Mouse (Mus musculus): ENCODE results near the gene Fam189a1. TPM values are rescaled to one million over a fixed set of nuclear protein-coding genes. Genes with fewer than 3 reads are reported as not detected.

The Fam189a1 gene
- polyA plus RNA-seq, 2 experiments: 0.02 TPM; not detected in 1

DNA sequence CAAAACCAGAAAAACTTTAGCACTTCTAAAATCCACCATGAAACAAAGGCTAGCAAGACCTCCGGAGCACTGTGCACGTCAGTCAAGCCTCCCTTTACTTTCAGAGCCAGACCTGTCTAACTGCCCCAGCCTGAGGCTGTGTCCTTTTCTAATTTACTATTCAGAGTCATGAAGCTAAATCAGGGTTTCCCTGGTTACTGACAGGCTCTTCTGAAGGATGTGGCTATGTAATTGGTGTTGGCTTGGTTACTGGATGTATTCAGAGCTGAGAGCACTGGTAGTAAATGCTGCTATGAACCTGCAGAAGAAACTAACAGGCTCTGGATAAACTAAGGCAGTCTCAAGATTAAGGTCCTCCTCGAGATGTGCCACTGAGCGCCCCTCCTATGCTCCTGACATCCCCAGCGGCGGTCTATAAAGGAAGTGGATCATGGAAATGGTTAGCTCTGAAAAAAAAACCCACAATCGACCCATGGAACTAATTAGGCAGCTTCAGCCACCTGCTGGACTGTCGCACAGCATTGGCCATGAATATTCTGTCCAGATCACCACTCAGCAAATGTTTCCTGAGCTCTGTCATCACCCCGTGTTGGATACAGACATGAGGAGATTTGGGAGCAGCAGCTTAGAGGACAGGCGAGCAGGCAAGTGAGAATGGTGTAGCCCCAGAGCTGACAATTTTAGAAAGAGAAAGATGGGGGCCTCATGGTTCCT lies 315.3 kb downstream of the Fam189a1 start:
- no peak overlapping the region for H3K4me2 ChIP-seq (ENCODE audit: low read depth)
- no peak overlapping the region for H3K4me3 ChIP-seq (ENCODE audit: insufficient read depth in 1 of 2, low read depth in 2 of 2, low read length in 2 of 2)
- H3K4me1 ChIP-seq (replicated peaks; ENCODE audit: control insufficient read depth in 2 of 2, insufficient read depth in 2 of 2, low read length in 1 of 2): no peaks in the 10 kb centered on the region
- WGBS (ENCODE audit: insufficient replicate concordance): 51% methylated on average over 10 of the region's 10 CpGs
- no peaks in the 10 kb centered on the region for H3K36me3 ChIP-seq (replicated peaks; ENCODE audit: control insufficient read depth, insufficient read depth, low read depth)
- H3K27me3 ChIP-seq (ENCODE audit: control insufficient read depth, insufficient read depth, low read length): no peaks in the 10 kb centered on the region
- DNase-seq (ENCODE audit: low read depth in 3 of 3, low spot score in 3 of 3) (no peak), ATAC-seq (ENCODE audit: insufficient read depth) (no peak)
- TF ChIP-seq EP300 (IDR thresholded peaks at IDR 0.05; ENCODE audit: low read depth): no peak
- TF ChIP-seq CTCF (IDR thresholded peaks at IDR 0.05; ENCODE audit: low read depth): no peak
- H3K9me3 ChIP-seq (ENCODE audit: control insufficient read depth, low read length): no peaks in the 10 kb centered on the region
- no peak overlapping the region for H3K9ac ChIP-seq (replicated peaks)
- H3K27ac ChIP-seq: no peak overlapping the region

DNA sequence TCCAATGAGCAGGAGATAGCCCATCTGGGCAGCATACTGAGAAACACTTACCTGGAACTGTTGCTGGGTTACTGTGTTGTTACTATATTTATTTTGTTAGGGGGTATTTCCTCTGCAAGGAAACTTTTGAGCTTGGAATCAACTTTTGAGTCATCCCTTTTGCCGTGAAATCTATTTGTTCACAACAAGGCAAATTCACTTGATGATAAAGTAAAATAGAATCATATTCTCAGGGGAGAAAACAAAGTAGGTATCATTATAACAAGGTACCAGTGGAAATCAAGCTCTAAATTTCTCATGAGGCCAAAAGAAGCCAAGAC lies 315.8 kb downstream of the Fam189a1 start:
- Histone ChIP-seq H3K27ac (no peak overlapping the region), H3K4me2 (ENCODE audit: low read depth) (no peak overlapping the region), H3K9ac (replicated peaks) (no peak overlapping the region), H3K27me3 (ENCODE audit: control insufficient read depth, insufficient read depth, low read length) (no peaks in the 10 kb centered on the region), H3K9me3 (ENCODE audit: control insufficient read depth, low read length) (no peaks in the 10 kb centered on the region), H3K36me3 (replicated peaks; ENCODE audit: control insufficient read depth, insufficient read depth, low read depth) (no peaks in the 10 kb centered on the region), H3K4me1 (replicated peaks; ENCODE audit: control insufficient read depth in 2 of 2, insufficient read depth in 2 of 2, low read length in 1 of 2) (no peaks in the 10 kb centered on the region), H3K4me3 (ENCODE audit: insufficient read depth in 1 of 2, low read depth in 2 of 2, low read length in 2 of 2) (no peak overlapping the region)
- WGBS (ENCODE audit: insufficient replicate concordance): 53% methylated on average over 1 of the region's 1 CpGs
- no peak for ATAC-seq (ENCODE audit: insufficient read depth)
- DNase-seq (ENCODE audit: low read depth in 3 of 3, low spot score in 3 of 3): no peak
- TF ChIP-seq EP300 (IDR thresholded peaks at IDR 0.05; ENCODE audit: low read depth) (no peak), CTCF (IDR thresholded peaks at IDR 0.05; ENCODE audit: low read depth) (no peak)

DNA sequence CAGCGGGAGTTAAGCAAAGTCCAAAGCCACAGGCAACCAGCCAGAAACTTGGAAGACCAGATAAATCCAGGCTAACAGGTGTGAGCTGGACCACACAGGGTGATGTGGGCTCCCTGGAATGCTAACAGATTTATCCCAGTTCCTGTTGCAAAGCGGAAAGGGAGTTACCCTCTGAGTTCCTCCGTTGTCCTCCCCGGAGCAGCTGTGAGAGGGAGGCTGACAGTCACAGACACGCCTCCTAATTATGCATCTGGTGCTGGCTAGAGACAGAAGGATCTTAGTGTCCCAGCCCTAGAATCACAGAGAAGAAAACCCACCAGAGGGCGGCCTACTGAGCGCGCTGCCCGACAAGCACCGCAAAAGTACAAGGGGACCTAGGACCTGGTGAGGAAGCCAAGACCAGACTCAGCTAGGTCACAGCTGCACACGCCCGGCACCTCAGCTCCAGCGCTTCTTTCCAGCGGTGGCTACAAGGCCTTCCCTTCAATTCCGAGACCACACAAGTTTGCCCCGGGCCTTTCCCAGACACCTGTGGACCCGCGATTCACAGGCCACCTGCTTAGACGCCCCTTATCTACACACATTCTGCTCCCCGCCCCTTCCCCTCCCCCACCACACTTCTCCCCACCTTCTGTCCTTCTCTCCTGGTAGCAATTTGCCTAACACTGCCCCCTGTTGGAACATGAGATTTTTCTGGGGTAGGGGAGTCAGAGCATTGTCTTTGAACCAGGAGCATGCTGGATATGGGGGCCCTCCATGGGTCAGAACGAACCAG lies 316.4 kb downstream of the Fam189a1 start:
- ATAC-seq (ENCODE audit: insufficient read depth) (no peak), DNase-seq (ENCODE audit: low read depth in 3 of 3, low spot score in 3 of 3) (no peak)
- peak; percentile 28 for TF ChIP-seq CTCF (IDR thresholded peaks at IDR 0.05; ENCODE audit: low read depth)
- TF ChIP-seq EP300 (IDR thresholded peaks at IDR 0.05; ENCODE audit: low read depth): no peak
- WGBS (ENCODE audit: insufficient replicate concordance): 4% methylated on average over 21 of the region's 21 CpGs
- H3K4me1 ChIP-seq (replicated peaks; ENCODE audit: control insufficient read depth in 2 of 2, insufficient read depth in 2 of 2, low read length in 1 of 2): no peaks in the 10 kb centered on the region
- H3K27ac ChIP-seq: no peak overlapping the region
- no peaks in the 10 kb centered on the region for H3K36me3 ChIP-seq (replicated peaks; ENCODE audit: control insufficient read depth, insufficient read depth, low read depth)
- no peaks in the 10 kb centered on the region for H3K9me3 ChIP-seq (ENCODE audit: control insufficient read depth, low read length)
- no peak overlapping the region for H3K4me3 ChIP-seq (ENCODE audit: insufficient read depth in 1 of 2, low read depth in 2 of 2, low read length in 2 of 2)
- H3K9ac ChIP-seq (replicated peaks): no peak overlapping the region
- no peaks in the 10 kb centered on the region for H3K27me3 ChIP-seq (ENCODE audit: control insufficient read depth, insufficient read depth, low read length)
- H3K4me2 ChIP-seq (ENCODE audit: low read depth): peak overlapping the region; percentile 24; the same call in 1 of the 2 replicates

DNA sequence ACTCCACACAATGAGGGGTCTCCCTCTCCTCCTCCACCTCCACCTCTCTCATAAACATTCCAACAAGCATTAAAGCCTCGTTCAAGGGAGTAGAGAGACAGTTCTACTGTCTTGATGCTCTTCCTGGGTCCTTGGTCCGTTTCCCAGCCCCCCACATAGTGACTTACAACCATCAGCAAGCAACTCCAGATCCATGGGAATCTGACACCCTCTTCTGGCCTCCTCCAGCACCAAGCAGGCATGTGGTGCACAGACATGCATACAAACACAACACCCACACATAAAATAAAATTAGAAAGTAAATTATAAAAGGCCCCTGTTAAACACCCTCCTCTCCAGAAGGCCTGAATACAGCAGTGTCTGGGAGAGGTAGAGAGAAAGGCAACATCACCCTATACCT lies 317.1 kb downstream of the Fam189a1 start:
- ATAC-seq (ENCODE audit: insufficient read depth) (no peak), DNase-seq (ENCODE audit: low read depth in 3 of 3, low spot score in 3 of 3) (no peak)
- Histone ChIP-seq H3K27me3 (ENCODE audit: control insufficient read depth, insufficient read depth, low read length) (no peaks in the 10 kb centered on the region), H3K4me2 (ENCODE audit: low read depth) (no peak overlapping the region), H3K4me3 (ENCODE audit: insufficient read depth in 1 of 2, low read depth in 2 of 2, low read length in 2 of 2) (no peak overlapping the region), H3K9ac (replicated peaks) (no peak overlapping the region), H3K4me1 (replicated peaks; ENCODE audit: control insufficient read depth in 2 of 2, insufficient read depth in 2 of 2, low read length in 1 of 2) (no peaks in the 10 kb centered on the region), H3K36me3 (replicated peaks; ENCODE audit: control insufficient read depth, insufficient read depth, low read depth) (no peaks in the 10 kb centered on the region), H3K27ac (no peak overlapping the region), H3K9me3 (ENCODE audit: control insufficient read depth, low read length) (no peaks in the 10 kb centered on the region)
- TF ChIP-seq EP300 (IDR thresholded peaks at IDR 0.05; ENCODE audit: low read depth): no peak
- TF ChIP-seq CTCF (IDR thresholded peaks at IDR 0.05; ENCODE audit: low read depth): no peak
- 39% methylated on average over 2 of the region's 2 CpGs for WGBS (ENCODE audit: insufficient replicate concordance)

DNA sequence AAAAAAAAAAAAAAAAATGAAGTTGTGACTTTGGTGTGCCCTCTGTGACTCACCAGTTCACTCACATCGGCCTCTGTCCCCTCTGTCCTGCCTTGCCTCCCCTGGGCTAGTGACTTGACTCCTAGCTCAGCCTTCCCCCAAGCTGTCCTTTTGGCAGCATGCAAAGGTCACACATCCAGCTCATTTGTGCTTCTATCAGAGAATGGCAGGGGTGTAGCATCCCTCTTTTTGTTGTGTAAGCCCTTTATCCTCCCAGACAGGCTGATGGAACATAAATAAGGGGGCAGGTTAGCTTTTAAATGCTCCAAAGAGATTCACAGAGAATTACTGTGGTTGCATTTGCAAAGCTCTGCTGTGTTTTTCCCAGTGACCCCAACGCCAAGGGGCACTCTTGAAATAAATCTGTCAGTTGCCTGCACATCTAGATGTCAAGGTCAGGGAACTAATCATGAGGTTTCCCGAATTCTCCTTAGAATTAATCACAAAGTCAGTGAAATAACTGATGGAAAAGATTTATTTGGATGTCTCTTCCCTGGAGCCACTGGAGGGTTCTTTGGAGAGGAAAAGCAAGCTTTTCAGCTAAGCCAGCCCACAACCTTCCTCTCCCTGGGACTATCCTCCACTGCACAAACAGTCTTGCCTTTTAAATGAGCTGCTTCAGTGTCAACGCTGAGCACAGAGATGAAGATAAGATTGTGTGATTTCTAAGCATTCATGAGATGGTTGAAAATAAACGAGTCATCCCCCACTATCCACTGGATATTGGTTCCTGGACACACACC lies 326.0 kb downstream of the Fam189a1 start:
- Histone ChIP-seq H3K27me3 (ENCODE audit: control insufficient read depth, insufficient read depth, low read length) (no peaks in the 10 kb centered on the region), H3K4me3 (ENCODE audit: insufficient read depth in 1 of 2, low read depth in 2 of 2, low read length in 2 of 2) (no peak overlapping the region), H3K36me3 (replicated peaks; ENCODE audit: control insufficient read depth, insufficient read depth, low read depth) (no peaks in the 10 kb centered on the region), H3K9me3 (ENCODE audit: control insufficient read depth, low read length) (no peaks in the 10 kb centered on the region), H3K4me1 (replicated peaks; ENCODE audit: control insufficient read depth in 2 of 2, insufficient read depth in 2 of 2, low read length in 1 of 2) (no peaks in the 10 kb centered on the region), H3K27ac (no peak overlapping the region), H3K9ac (replicated peaks) (no peak overlapping the region), H3K4me2 (ENCODE audit: low read depth) (no peak overlapping the region)
- ATAC-seq (ENCODE audit: insufficient read depth) (no peak), DNase-seq (ENCODE audit: low read depth in 3 of 3, low spot score in 3 of 3) (no peak)
- TF ChIP-seq EP300 (IDR thresholded peaks at IDR 0.05; ENCODE audit: low read depth) (no peak), CTCF (IDR thresholded peaks at IDR 0.05; ENCODE audit: low read depth) (no peak)
- WGBS (ENCODE audit: insufficient replicate concordance): 31% methylated on average over 5 of the region's 5 CpGs

Measured in liver, embryonic 14.5 days (tissue).